Mouse (Mus musculus): Measurements from ENCODE around the gene Frs2.

GRCm38 (mm10) chr10:117144071-117144470, 4.3 kb downstream of the Frs2 start:
- TF ChIP-seq POLR2A (IDR thresholded peaks at IDR 0.05; ENCODE audit: insufficient read depth, low read depth, low read length) (no peak), CTCF (IDR thresholded peaks at IDR 0.05; ENCODE audit: insufficient read depth, low read depth, low read length) (no peak)
